Mouse (Mus musculus): ENCODE data around the gene Ppp1r8.

GRCm38 (mm10) chr4:132884844-132885374 is 41.9 kb upstream of the Ppp1r8 start:
- TF ChIP-seq GATA1 (IDR thresholded peaks at IDR 0.05; ENCODE audit: low read length): no peak
- TF ChIP-seq TAL1 (IDR thresholded peaks at IDR 0.05; ENCODE audit: low read length): no peak

All from erythroblast, embryonic 14.5 days (primary cell).